8 mouse cellular contexts compared by ENCODE assay signal in the genomic region with DNA sequence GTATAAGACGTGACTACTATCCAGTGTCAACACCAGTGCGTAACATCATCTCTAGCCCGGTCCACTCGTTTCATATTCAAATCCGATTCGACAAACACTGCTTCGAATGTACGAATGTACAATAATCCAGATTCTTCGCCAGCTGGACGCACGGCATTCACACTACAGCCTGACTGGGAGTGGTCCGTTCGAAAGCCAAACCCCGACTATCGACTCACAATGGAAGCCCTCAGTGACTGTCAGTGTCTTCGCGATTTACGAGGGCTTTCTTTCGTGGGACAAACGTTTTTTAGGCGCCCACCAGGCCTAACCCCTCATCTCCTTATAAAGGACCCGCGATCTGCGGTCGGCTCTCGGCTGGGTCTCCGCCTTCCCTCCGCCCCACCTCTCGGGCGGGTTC. TPM values are rescaled to one million over a fixed set of nuclear protein-coding genes. Genes with fewer than 3 reads are reported as not detected.
A peak's percentile ranks its signal among the peaks of the same experiment; 100 is the strongest.
DNase-seq lines count a peak whose midpoint lies in the region; ATAC-seq and TF ChIP-seq lines count a peak whose summit lies in the region.

No protein-coding gene starts in this region.

- H3K9ac ChIP-seq in kidney, postnatal 0 days (ENCODE audit: low read depth, low read length): peak overlapping the region; percentile 77

- H3K27ac ChIP-seq in kidney, postnatal 0 days: no peak overlapping the region

- ATAC-seq in kidney, postnatal 0 days (replicated peaks; ENCODE audit: low FRiP score, low read depth): no peak
- ATAC-seq in granulocyte monocyte progenitor cell, adult 5-6 weeks (replicated peaks; ENCODE audit: poor library complexity, severe bottlenecking): peak; percentile 1; the same call in 1 of the 2 replicates
- peak; percentile 7; the same call in 1 of the 2 replicates for ATAC-seq in megakaryocyte, adult 5-6 weeks (ENCODE audit: poor library complexity, severe bottlenecking)

- H3K27me3 ChIP-seq in kidney, postnatal 0 days (ENCODE audit: insufficient read depth, low read length): no peaks in the 10 kb centered on the region

- H3K9me3 ChIP-seq in kidney, postnatal 0 days (replicated peaks; ENCODE audit: low read length): no peaks in the 10 kb centered on the region

- peak overlapping the region; percentile 83 for H3K4me3 ChIP-seq in kidney, postnatal 0 days (replicated peaks; ENCODE audit: low read depth, low read length)

- no peak for TF ChIP-seq CTCF in kidney, postnatal 0 days (IDR thresholded peaks at IDR 0.05; ENCODE audit: low read depth)

- H3K4me1 ChIP-seq in kidney, postnatal 0 days (replicated peaks; ENCODE audit: insufficient read depth, low read length): peaks cover 6% of the 10 kb centered on the region; the same call in 1 of the 2 replicates

- no peak for DNase-seq in kidney, postnatal 0 days (ENCODE audit: low spot score)
- DNase-seq in kidney, postnatal 10 days: no peak
- peak; percentile 36 for DNase-seq in brain, adult 2 months (ENCODE audit: low read depth, low spot score)
- DNase-seq in frontal cortex, postnatal 25 days (ENCODE audit: low spot score in 2 of 2): no peak
- DNase-seq in ovary, postnatal 14 days (ENCODE audit: low spot score): no peak
- no peak for DNase-seq in thymus, postnatal 25 days

- 0 out of 2 replicates have a peak, but pooled peaks cover 3% of the 10 kb centered on the region for H3K36me3 ChIP-seq in kidney, postnatal 0 days (ENCODE audit: insufficient read depth, low read length)

- WGBS in kidney, postnatal 0 days: under 1% methylated on average over 30 of the region's 30 CpGs

- H3K4me2 ChIP-seq in kidney, postnatal 0 days (ENCODE audit: low read length): peak overlapping the region; percentile 82

RNA-seq across cellular contexts. Expression of gene Rabl2, which starts 0.4 kb away (rescaled TPM):
- polyA plus RNA-seq in kidney, postnatal 0 days (2015; fragmentation: Nextera tagmentation; extraction: Ambion mirVana): 38.0 and 39.8 TPM in 2 replicates
- 10.2 and 16.8 TPM in 2 replicates for total RNA-seq in granulocyte monocyte progenitor cell, adult 5-6 weeks (2014; fragmentation: Nextera tagmentation)
- total RNA-seq in granulocyte monocyte progenitor cell, adult 5-6 weeks (2017): 11.1 and 18.9 TPM in 2 replicates
- 2.7 and 5.0 TPM in 2 replicates for total RNA-seq in megakaryocyte, adult 5-6 weeks (2015)
- 1.1 and 1.6 TPM in 2 replicates for total RNA-seq in megakaryocyte, adult 5-6 weeks (2017)

RNA-seq across cellular contexts. Expression of gene Acr, which starts 23.2 kb away (rescaled TPM):
- not detected in 2 replicates for polyA plus RNA-seq in kidney, postnatal 0 days (2015; fragmentation: Nextera tagmentation; extraction: Ambion mirVana)
- total RNA-seq in granulocyte monocyte progenitor cell, adult 5-6 weeks (2014; fragmentation: Nextera tagmentation): not detected in 2 replicates
- not detected in 2 replicates for total RNA-seq in granulocyte monocyte progenitor cell, adult 5-6 weeks (2017)
- total RNA-seq in megakaryocyte, adult 5-6 weeks (2015): not detected in 2 replicates
- total RNA-seq in megakaryocyte, adult 5-6 weeks (2017): not detected in 2 replicates
